9 mouse cellular contexts compared by ENCODE assay signal in the genomic region with DNA sequence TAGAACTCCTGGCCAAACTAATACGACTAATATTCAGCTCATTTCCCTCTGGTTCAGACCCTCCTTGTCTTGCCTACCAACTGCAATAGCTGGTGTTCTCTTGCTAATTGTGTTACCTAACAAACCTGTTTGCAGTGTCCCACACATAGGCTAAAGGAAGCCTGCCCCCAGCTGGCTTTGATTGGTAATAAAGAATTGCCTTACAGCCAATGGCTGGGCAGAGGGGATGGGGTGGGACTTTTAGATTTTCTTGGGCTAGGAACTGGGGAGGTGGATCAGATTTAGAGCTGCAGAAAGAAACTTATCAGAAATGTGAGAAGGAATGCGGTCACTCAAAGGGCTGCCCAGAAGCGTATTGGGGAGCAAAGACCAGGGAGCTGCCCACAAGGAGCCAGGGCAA. TPM values are rescaled to one million over a fixed set of nuclear protein-coding genes. Genes with fewer than 3 reads are reported as not detected.
DNase-seq lines count a peak whose midpoint lies in the region; ATAC-seq lines count a peak whose summit lies in the region.
"Had no signal": no experiment of that assay in that cellular context is flagged by ENCODE, and none has a peak within 500 bp of the region (broad histone marks: within the 10 kb centered on the region; RNA-seq: fewer than 3 reads in every experiment).

No protein-coding gene starts in this region.

- H3K9ac ChIP-seq in hindbrain, embryonic 11.5 days (ENCODE audit: low read depth, low read length) = no peak overlapping the region
- no peak overlapping the region for H3K9ac ChIP-seq in ES-E14 (ENCODE audit: insufficient read depth, low read depth, low read length, poor library complexity, severe bottlenecking)
- no peak overlapping the region for H3K9ac ChIP-seq in embryonic facial prominence, embryonic 14.5 days (ENCODE audit: low read depth, low read length)
- no peak overlapping the region for H3K9ac ChIP-seq in lung, embryonic 16.5 days (ENCODE audit: low read length)
- H3K9ac ChIP-seq: heart, embryonic 15.5 days had no signal

- H3K9me3 ChIP-seq in hindbrain, embryonic 11.5 days (ENCODE audit: control insufficient read depth, low read length) = no peaks in the 10 kb centered on the region
- no peaks in the 10 kb centered on the region for H3K9me3 ChIP-seq in hindbrain, embryonic 10.5 days
- no peaks in the 10 kb centered on the region for H3K9me3 ChIP-seq in ES-E14 (ENCODE audit: control insufficient read depth, insufficient read depth, low read depth, low read length)
- no peaks in the 10 kb centered on the region for H3K9me3 ChIP-seq in embryonic facial prominence, embryonic 14.5 days (ENCODE audit: control insufficient read depth, low read length)
- no peaks in the 10 kb centered on the region for H3K9me3 ChIP-seq in lung, embryonic 16.5 days (ENCODE audit: control insufficient read depth, low read length)
- H3K9me3 ChIP-seq: heart, embryonic 15.5 days had no signal

- WGBS in hindbrain, embryonic 11.5 days = 60% methylated on average over 3 of the region's 3 CpGs
- 55% methylated on average over 3 of the region's 3 CpGs for WGBS in hindbrain, embryonic 10.5 days
- 48% methylated on average over 3 of the region's 3 CpGs for WGBS in embryonic facial prominence, embryonic 14.5 days
- WGBS in lung, embryonic 16.5 days = 44% methylated on average over 3 of the region's 3 CpGs

- peaks cover 2% of the 10 kb centered on the region; the same call in 1 of the 2 replicates for H3K36me3 ChIP-seq in hindbrain, embryonic 11.5 days (ENCODE audit: control insufficient read depth, insufficient read depth, low read length)
- peaks cover 68% of the 10 kb centered on the region for H3K36me3 ChIP-seq in hindbrain, embryonic 10.5 days
- H3K36me3 ChIP-seq in ES-E14 (ENCODE audit: control insufficient read depth, insufficient read depth, low read length, poor library complexity, severe bottlenecking) = peaks cover 31% of the 10 kb centered on the region
- peaks cover 58% of the 10 kb centered on the region for H3K36me3 ChIP-seq in embryonic facial prominence, embryonic 14.5 days (ENCODE audit: control insufficient read depth, insufficient read depth, low read length)
- peaks cover 8% of the 10 kb centered on the region; the same call in 1 of the 2 replicates for H3K36me3 ChIP-seq in lung, embryonic 16.5 days (ENCODE audit: control insufficient read depth, insufficient read depth, low read length)

- ATAC-seq in hindbrain, embryonic 11.5 days (ENCODE audit: low FRiP score) = no peak
- ATAC-seq in embryonic facial prominence, embryonic 14.5 days (ENCODE audit: low read depth) = no peak
- ATAC-seq in lung, embryonic 16.5 days (ENCODE audit: low read depth) = peak; percentile 23; the same call in 1 of the 2 replicates

- in situ Hi-C loops in ES-E14 (cut with MboI; ENCODE audit: low sequenced_read_pairs in 2 of 2, unreplicated experiment in 2 of 2) = no loop called here

- no peak overlapping the region for H3K4me2 ChIP-seq in hindbrain, embryonic 11.5 days (replicated peaks; ENCODE audit: low read depth, low read length)
- no peak overlapping the region for H3K4me2 ChIP-seq in embryonic facial prominence, embryonic 14.5 days (ENCODE audit: low read depth, low read length)
- H3K4me2 ChIP-seq in lung, embryonic 16.5 days (ENCODE audit: low read depth, low read length) = no peak overlapping the region
- H3K4me2 ChIP-seq: heart, embryonic 15.5 days had no signal

- DNase-seq in hindbrain, embryonic 11.5 days (ENCODE audit: low spot score) = peak; percentile 19
- no peak for DNase-seq in hindbrain, embryonic 10.5 days (ENCODE audit: low spot score)
- peak; percentile 56 for DNase-seq in ES-E14 (ENCODE audit: low read depth, low spot score)
- peak; percentile 28 for DNase-seq in embryonic facial prominence, embryonic 14.5 days (ENCODE audit: low spot score)
- DNase-seq in left cerebral cortex, adult 9 months (ENCODE audit: low spot score in 2 of 2) = no peak
- no peak for DNase-seq in adrenal gland, adult (ENCODE audit: inconsistent age in 2 of 2, low spot score in 1 of 2)
- DNase-seq in adrenal gland, adult 18-20 months (ENCODE audit: low spot score in 2 of 2) = no peak

- H3K27me3 ChIP-seq in hindbrain, embryonic 11.5 days (ENCODE audit: control insufficient read depth, insufficient read depth, low read length) = no peaks in the 10 kb centered on the region
- H3K27me3 ChIP-seq in hindbrain, embryonic 10.5 days (ENCODE audit: insufficient read depth, poor library complexity, severe bottlenecking) = no peaks in the 10 kb centered on the region
- no peaks in the 10 kb centered on the region for H3K27me3 ChIP-seq in embryonic facial prominence, embryonic 14.5 days (replicated peaks; ENCODE audit: control insufficient read depth, insufficient read depth, low read length)
- H3K27me3 ChIP-seq in lung, embryonic 16.5 days (ENCODE audit: control insufficient read depth, insufficient read depth, low read depth, low read length) = no peaks in the 10 kb centered on the region
- H3K27me3 ChIP-seq: heart, embryonic 15.5 days had no signal

- no peaks in the 10 kb centered on the region for H3K4me1 ChIP-seq in hindbrain, embryonic 11.5 days (replicated peaks; ENCODE audit: control insufficient read depth, insufficient read depth, low read length)
- H3K4me1 ChIP-seq in hindbrain, embryonic 10.5 days (replicated peaks) = no peaks in the 10 kb centered on the region
- H3K4me1 ChIP-seq in ES-E14 (ENCODE audit: control insufficient read depth in 2 of 2, insufficient read depth in 2 of 2, low read length in 2 of 2, poor library complexity in 1 of 2) = peaks cover 0 to 4% of the 10 kb centered on the region in 2 experiments; a peak in 2 of 4 replicates
- H3K4me1 ChIP-seq in embryonic facial prominence, embryonic 14.5 days (ENCODE audit: control insufficient read depth, insufficient read depth, low read length) = no peaks in the 10 kb centered on the region
- no peaks in the 10 kb centered on the region for H3K4me1 ChIP-seq in lung, embryonic 16.5 days (replicated peaks; ENCODE audit: control insufficient read depth, insufficient read depth, low read length)

- no peak overlapping the region for H3K4me3 ChIP-seq in hindbrain, embryonic 11.5 days (ENCODE audit: low read depth, low read length)
- H3K4me3 ChIP-seq in hindbrain, embryonic 10.5 days = no peak overlapping the region
- H3K4me3 ChIP-seq in ES-E14 (ENCODE audit: insufficient read depth in 1 of 2, low read depth in 1 of 2, low read length in 2 of 2, poor library complexity in 1 of 2, severe bottlenecking in 1 of 2) = no peak overlapping the region
- no peak overlapping the region for H3K4me3 ChIP-seq in embryonic facial prominence, embryonic 14.5 days (ENCODE audit: low read depth, low read length)
- no peak overlapping the region for H3K4me3 ChIP-seq in lung, embryonic 16.5 days (ENCODE audit: low read length)
- H3K4me3 ChIP-seq: heart, embryonic 15.5 days had no signal

- H3K27ac ChIP-seq in hindbrain, embryonic 11.5 days (ENCODE audit: low read depth, low read length) = no peak overlapping the region
- H3K27ac ChIP-seq in hindbrain, embryonic 10.5 days = no peak overlapping the region
- no peak overlapping the region for H3K27ac ChIP-seq in ES-E14 (ENCODE audit: insufficient read depth, low read depth, low read length, poor library complexity, severe bottlenecking)
- no peak overlapping the region for H3K27ac ChIP-seq in embryonic facial prominence, embryonic 14.5 days (replicated peaks; ENCODE audit: low read depth, low read length)
- no peak overlapping the region for H3K27ac ChIP-seq in lung, embryonic 16.5 days (ENCODE audit: low read length)
- H3K27ac ChIP-seq: heart, embryonic 15.5 days had no signal

RNA-seq across cellular contexts. Expression of a gene that starts 21.0 kb away (rescaled TPM):
- 34.1 and 36.2 TPM in 2 replicates for polyA plus RNA-seq in hindbrain, embryonic 11.5 days (2014; fragmentation: Nextera tagmentation; extraction: Ambion mirVana)
- 29.0 and 29.8 TPM in 2 replicates for polyA plus RNA-seq in hindbrain, embryonic 10.5 days (2016; fragmentation: Nextera tagmentation; extraction: Ambion mirVana)
- 8.7 and 10.1 TPM in 2 replicates for total RNA-seq in ES-E14 (2012; rRNA removed)
- 22.2 and 22.8 TPM in 2 replicates for polyA plus RNA-seq in embryonic facial prominence, embryonic 14.5 days (2014; fragmentation: Nextera tagmentation; extraction: Ambion mirVana)
- polyA plus RNA-seq in lung, embryonic 16.5 days (2015; fragmentation: Nextera tagmentation; extraction: Ambion mirVana) = 22.8 and 26.5 TPM in 2 replicates
- 1 to 10 TPM; 6.2 to 6.3 TPM for total RNA-seq in adrenal gland, adult 18-20 months (2021)

RNA-seq across cellular contexts. Expression of a gene that starts 21.7 kb away (rescaled TPM):
- 58.8 and 69.1 TPM in 2 replicates for polyA plus RNA-seq in hindbrain, embryonic 11.5 days (2014; fragmentation: Nextera tagmentation; extraction: Ambion mirVana)
- 52.3 and 62.8 TPM in 2 replicates for polyA plus RNA-seq in hindbrain, embryonic 10.5 days (2016; fragmentation: Nextera tagmentation; extraction: Ambion mirVana)
- total RNA-seq in ES-E14 (2012; rRNA removed) = 74.6 and 87.5 TPM in 2 replicates
- 45.8 and 50.1 TPM in 2 replicates for polyA plus RNA-seq in embryonic facial prominence, embryonic 14.5 days (2014; fragmentation: Nextera tagmentation; extraction: Ambion mirVana)
- 40.7 and 41.1 TPM in 2 replicates for polyA plus RNA-seq in lung, embryonic 16.5 days (2015; fragmentation: Nextera tagmentation; extraction: Ambion mirVana)
- 10 to 100 TPM; 32.6 to 33.2 TPM for total RNA-seq in adrenal gland, adult 18-20 months (2021)

RNA-seq across cellular contexts. Expression of a gene that starts 21.8 kb away (rescaled TPM):
- 47.2 and 56.2 TPM in 2 replicates for polyA plus RNA-seq in hindbrain, embryonic 11.5 days (2014; fragmentation: Nextera tagmentation; extraction: Ambion mirVana)
- 44.7 and 49.0 TPM in 2 replicates for polyA plus RNA-seq in hindbrain, embryonic 10.5 days (2016; fragmentation: Nextera tagmentation; extraction: Ambion mirVana)
- total RNA-seq in ES-E14 (2012; rRNA removed) = 31.8 and 34.2 TPM in 2 replicates
- polyA plus RNA-seq in embryonic facial prominence, embryonic 14.5 days (2014; fragmentation: Nextera tagmentation; extraction: Ambion mirVana) = 16.2 and 17.6 TPM in 2 replicates
- 26.4 and 26.9 TPM in 2 replicates for polyA plus RNA-seq in lung, embryonic 16.5 days (2015; fragmentation: Nextera tagmentation; extraction: Ambion mirVana)
- total RNA-seq in adrenal gland, adult 18-20 months (2021) = 10 to 100 TPM; 15.8 to 20.9 TPM

RNA-seq across cellular contexts. Expression of a gene that starts 21.9 kb away (rescaled TPM):
- not detected in 2 replicates for polyA plus RNA-seq in hindbrain, embryonic 11.5 days (2014; fragmentation: Nextera tagmentation; extraction: Ambion mirVana)
- not detected in 2 replicates for polyA plus RNA-seq in hindbrain, embryonic 10.5 days (2016; fragmentation: Nextera tagmentation; extraction: Ambion mirVana)
- total RNA-seq in ES-E14 (2012; rRNA removed) = not detected in 2 replicates
- polyA plus RNA-seq in embryonic facial prominence, embryonic 14.5 days (2014; fragmentation: Nextera tagmentation; extraction: Ambion mirVana) = not detected in 2 replicates
- not detected in 2 replicates for polyA plus RNA-seq in lung, embryonic 16.5 days (2015; fragmentation: Nextera tagmentation; extraction: Ambion mirVana)
- not detected for total RNA-seq in adrenal gland, adult 18-20 months (2021)
- polyA plus RNA-seq: heart, embryonic 15.5 days had no signal

RNA-seq across cellular contexts. Expression of a gene that starts 35.9 kb away (rescaled TPM):
- polyA plus RNA-seq in hindbrain, embryonic 11.5 days (2014; fragmentation: Nextera tagmentation; extraction: Ambion mirVana) = 10.8 and 11.3 TPM in 2 replicates
- polyA plus RNA-seq in hindbrain, embryonic 10.5 days (2016; fragmentation: Nextera tagmentation; extraction: Ambion mirVana) = 11.1 and 11.5 TPM in 2 replicates
- 2.9 and 4.0 TPM in 2 replicates for total RNA-seq in ES-E14 (2012; rRNA removed)
- 9.8 and 10.6 TPM in 2 replicates for polyA plus RNA-seq in embryonic facial prominence, embryonic 14.5 days (2014; fragmentation: Nextera tagmentation; extraction: Ambion mirVana)
- polyA plus RNA-seq in lung, embryonic 16.5 days (2015; fragmentation: Nextera tagmentation; extraction: Ambion mirVana) = 7.4 and 8.0 TPM in 2 replicates
- 10 to 100 TPM in 1 of 2 experiments, 1 to 10 TPM in 1; 8.0 to 10.5 TPM for total RNA-seq in adrenal gland, adult 18-20 months (2021)

Comparison
In these comparisons a context has a peak if more than half of its experiments do, and no peak if none do; other contexts are left out.
1. DNase-seq: peak in hindbrain, embryonic 11.5 days (single experiment), ES-E14 (single experiment) and embryonic facial prominence, embryonic 14.5 days (single experiment); none in hindbrain, embryonic 10.5 days (single experiment), left cerebral cortex, adult 9 months (0 of 2), adrenal gland, adult (0 of 2) and adrenal gland, adult 18-20 months (0 of 2).